Mouse (Mus musculus) cerebellum, postnatal 36 days (tissue): ENCODE measurements around the gene Wdr63.
"Not testable (repeated sequence)": the region's sequence is repeated elsewhere in the genome, so short reads cannot be mapped to it uniquely, and the experiment has no call there.

Experiments used
- DNase-seq, 2 experiments: peaks; one replicate each; pipeline ENCODE4 v3.0.0; 2021 to 2022; ENCODE audit warnings: mixed read lengths in 2 of 2

Gene Wdr63

DNA sequence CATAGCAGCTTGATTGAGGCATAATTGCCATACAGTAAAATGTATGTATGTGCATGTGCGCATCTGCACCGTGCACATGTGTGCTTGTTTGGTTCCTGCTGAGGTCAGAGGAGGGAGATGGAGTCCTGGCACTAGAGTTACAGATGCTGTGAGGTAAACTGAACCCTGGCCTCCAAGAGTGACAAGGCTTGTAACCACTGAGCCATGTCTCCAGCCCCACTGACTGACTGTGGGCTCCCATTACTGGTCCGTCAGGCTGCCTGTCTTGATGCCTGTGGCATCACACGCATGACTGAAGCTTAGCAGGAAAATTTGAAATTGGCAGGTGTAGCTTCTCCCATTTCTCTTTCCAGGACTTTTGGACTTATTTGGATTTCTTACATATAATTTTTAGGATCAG lies 97.2 kb downstream of the Wdr63 start:
- no peak for DNase-seq

DNA sequence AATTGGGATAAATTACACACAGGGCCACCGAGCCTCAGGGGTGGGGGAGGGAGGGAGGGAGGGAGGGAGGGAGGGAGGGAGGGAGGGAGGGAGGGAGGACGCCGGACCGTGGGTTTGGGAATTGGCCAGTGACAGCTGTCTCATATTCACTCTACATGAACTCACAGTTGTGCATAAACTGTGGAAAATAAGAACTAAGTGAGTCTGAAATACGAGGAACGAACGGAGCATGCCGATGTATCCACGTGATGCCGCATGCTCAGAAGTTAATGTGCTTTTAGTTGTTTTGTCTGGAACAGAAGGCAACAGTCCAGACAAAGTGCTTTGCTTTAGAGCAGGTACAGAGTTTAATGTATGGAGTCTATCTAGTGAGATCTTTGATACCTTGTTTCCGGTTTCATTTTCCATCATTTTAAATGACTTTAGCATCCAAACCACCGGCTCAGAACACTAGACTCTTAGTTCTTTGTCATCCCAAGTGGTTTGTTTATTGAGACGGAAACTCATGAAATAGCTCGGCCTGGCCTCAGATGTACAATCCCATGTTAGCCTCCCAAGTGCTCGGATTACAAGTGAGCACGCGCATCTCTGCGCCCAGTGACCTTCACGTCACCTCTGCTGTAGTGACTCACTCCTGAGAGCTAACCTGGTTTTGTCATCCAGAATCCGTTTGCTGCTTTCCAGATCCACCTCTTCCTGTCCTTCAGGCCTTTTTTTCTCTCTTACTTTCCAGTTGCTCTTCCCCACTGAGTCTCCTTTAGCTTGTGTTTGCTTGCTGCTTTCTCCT lies 97.9 kb downstream of the Wdr63 start:
- DNase-seq: no peak

- DNase-seq: no peak
Measured at GRCm38 (mm10) chr3:146007872-146008271, 100.1 kb downstream of the Wdr63 start.

GRCm38 (mm10) chr3:146004347-146005051 lies 103.4 kb downstream of the Wdr63 start:
- no peak for DNase-seq

DNA sequence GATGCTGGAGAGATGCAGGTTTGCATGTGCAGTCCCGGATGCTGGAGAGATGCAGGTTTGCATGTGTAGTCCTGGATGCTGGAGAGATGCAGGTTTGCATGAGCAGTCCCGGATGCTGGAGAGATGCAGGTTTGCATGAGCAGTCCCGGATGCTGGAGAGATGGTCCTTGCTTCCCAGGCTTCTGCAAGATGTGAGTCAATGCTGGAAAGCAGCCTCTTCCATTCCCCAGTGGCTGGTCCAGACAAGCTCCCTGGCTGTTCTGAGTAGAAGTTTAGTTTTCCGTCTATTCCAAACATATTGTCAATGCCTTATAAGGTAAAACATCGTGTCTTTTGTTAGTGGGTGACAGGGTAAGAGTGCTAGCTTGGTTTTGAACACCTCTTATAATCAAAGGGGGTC lies 111.4 kb downstream of the Wdr63 start:
- DNase-seq: not testable (repeated sequence)

- DNase-seq: no peak
Measured at GRCm38 (mm10) chr3:145995489-145995888, 112.4 kb downstream of the Wdr63 start.

DNA sequence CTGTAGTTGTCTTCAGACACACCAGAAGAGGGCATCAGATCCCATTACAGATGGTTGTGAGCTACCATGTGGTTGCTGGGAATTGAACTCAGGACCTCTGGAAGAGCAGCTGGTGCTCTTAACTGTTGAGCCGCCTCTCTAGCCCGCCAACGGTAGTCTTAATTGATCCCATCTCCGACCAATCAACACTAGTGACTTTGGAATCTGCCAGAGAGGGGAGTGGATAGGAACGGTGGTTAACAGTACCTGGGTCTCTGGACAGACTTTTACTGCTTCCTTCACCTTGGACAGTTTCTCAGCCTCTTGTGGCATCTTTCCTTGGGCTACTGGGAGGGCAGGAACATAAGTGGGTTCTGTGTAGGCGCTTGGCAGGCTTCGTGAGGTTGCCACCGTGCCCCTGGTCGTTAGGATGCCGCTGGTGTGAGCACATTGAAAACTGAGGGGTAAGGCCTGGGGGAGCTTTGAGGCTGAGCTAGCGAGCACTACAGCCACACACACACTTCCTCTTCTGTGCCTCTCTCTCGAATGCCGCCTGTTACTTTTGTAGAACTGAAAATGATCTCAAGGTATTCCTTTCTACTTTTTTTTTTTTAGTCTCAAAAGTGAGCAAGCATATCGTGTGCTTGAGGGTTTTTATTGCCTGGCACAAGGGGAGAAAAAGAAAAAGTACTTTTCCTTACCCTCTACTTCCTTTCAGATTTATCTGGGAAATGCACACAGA lies 114.3 kb downstream of the Wdr63 start:
- DNase-seq: no peak

GRCm38 (mm10) chr3:145992796-145993195 lies 115.1 kb downstream of the Wdr63 start:
- no peak for DNase-seq

DNA sequence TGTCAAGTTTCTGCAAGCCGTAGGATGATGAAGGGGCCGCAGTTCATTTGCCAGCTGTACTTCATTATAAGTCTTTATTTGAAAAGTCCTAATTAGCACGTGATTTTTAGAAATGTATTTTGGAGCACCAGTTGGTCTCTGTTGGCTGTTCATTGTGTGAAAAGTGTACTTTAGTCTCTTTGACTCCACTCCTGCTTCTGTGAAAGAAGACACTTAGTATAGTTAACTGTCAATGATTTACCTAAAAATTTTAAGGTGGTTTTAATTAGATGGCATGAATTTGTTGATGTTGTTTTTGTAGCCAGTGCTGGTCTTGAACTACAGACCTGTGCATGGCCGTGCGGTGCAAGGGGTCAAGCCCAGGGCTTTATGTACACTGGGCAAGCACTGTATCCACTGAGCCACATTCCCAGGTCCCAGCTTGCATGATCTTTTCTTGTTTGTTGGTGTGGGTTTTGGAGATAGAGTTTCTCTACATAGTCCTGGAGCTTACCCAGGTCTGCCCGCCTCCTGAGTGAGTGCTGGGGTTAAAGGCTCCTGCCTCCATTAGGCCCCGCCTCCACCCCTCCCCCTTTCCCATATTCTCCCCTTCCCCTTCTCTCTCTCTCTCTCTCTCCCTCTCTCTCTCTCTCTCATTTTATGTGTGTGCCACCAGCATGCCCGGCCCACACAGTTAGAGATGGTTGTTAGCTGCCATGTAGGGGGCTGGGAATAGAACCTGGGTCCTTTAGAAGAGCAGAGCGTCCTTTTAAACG lies 115.8 kb downstream of the Wdr63 start:
- DNase-seq: no peak

DNA sequence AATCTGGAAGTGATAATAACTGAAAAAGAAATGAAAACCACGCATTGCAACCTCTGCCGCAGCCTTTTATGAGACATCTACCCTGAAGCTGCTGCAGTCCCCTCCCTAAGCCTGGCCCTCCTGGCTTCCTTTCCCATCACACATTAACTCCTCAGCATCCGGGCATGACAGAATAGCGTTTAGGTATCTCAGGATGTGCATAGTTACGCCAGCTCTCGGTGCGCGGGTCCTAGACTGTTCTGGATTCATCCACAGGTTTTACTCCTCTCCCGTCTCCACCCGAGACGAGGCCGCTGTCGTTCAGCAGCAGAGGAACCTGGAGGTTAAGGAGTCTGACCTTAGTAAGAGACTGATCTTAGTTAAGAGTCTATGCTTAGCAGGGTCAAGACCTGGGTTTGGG lies 116.8 kb downstream of the Wdr63 start:
- no peak for DNase-seq
